10 mouse cellular contexts compared by ENCODE assay signal in genomic region chr14:29179397-29179888, GRCm38 (mm10).
DNase-seq lines count a peak whose midpoint lies in the region; ATAC-seq and TF ChIP-seq lines count a peak whose summit lies in the region.
"Had no signal": no experiment of that assay in that cellular context is flagged by ENCODE, and none has a peak within 500 bp of the region (broad histone marks: within the 10 kb centered on the region; RNA-seq: fewer than 3 reads in every experiment).

No protein-coding gene starts in this region.

- TF ChIP-seq CTCF in forebrain, postnatal 0 days (IDR thresholded peaks at IDR 0.05; ENCODE audit: low read depth), result no peak
- no peak for TF ChIP-seq CTCF in hindbrain, postnatal 0 days (IDR thresholded peaks at IDR 0.05; ENCODE audit: low read depth)
- TF ChIP-seq CTCF in midbrain, postnatal 0 days (IDR thresholded peaks at IDR 0.05), result no peak

- no peak overlapping the region for H3K9ac ChIP-seq in heart, embryonic 15.5 days
- no peak overlapping the region for H3K9ac ChIP-seq in forebrain, postnatal 0 days
- no peak overlapping the region for H3K9ac ChIP-seq in hindbrain, postnatal 0 days (replicated peaks; ENCODE audit: low read length)
- no peak overlapping the region for H3K9ac ChIP-seq in midbrain, postnatal 0 days (replicated peaks; ENCODE audit: low read length, poor library complexity, severe bottlenecking)
- H3K9ac ChIP-seq: liver, embryonic 15.5 days had no signal

- H3K9me3 ChIP-seq in heart, embryonic 15.5 days (replicated peaks), result no peaks in the 10 kb centered on the region
- no peaks in the 10 kb centered on the region for H3K9me3 ChIP-seq in forebrain, postnatal 0 days (ENCODE audit: low read length)
- H3K9me3 ChIP-seq in hindbrain, postnatal 0 days (ENCODE audit: low read length), result no peaks in the 10 kb centered on the region
- no peaks in the 10 kb centered on the region for H3K9me3 ChIP-seq in midbrain, postnatal 0 days (ENCODE audit: low read length)
- H3K9me3 ChIP-seq: liver, embryonic 15.5 days had no signal

- no peaks in the 10 kb centered on the region for H3K27me3 ChIP-seq in heart, embryonic 15.5 days
- H3K27me3 ChIP-seq in forebrain, postnatal 0 days (ENCODE audit: insufficient read depth, low read length), result no peaks in the 10 kb centered on the region
- no peaks in the 10 kb centered on the region for H3K27me3 ChIP-seq in hindbrain, postnatal 0 days (ENCODE audit: insufficient read depth, low read length)
- H3K27me3 ChIP-seq in midbrain, postnatal 0 days (ENCODE audit: insufficient read depth, low read length), result no peaks in the 10 kb centered on the region
- H3K27me3 ChIP-seq: liver, embryonic 15.5 days had no signal

- peaks cover 9% of the 10 kb centered on the region for H3K4me1 ChIP-seq in heart, embryonic 15.5 days (replicated peaks)
- H3K4me1 ChIP-seq in forebrain, postnatal 0 days (ENCODE audit: insufficient read depth), result peaks cover 11% of the 10 kb centered on the region; the same call in 1 of the 2 replicates
- H3K4me1 ChIP-seq in hindbrain, postnatal 0 days (ENCODE audit: insufficient read depth, low read length), result peaks cover 12% of the 10 kb centered on the region
- H3K4me1 ChIP-seq in midbrain, postnatal 0 days (ENCODE audit: insufficient read depth, low read length), result peaks cover 10% of the 10 kb centered on the region
- H3K4me1 ChIP-seq: liver, embryonic 15.5 days had no signal

- DNase-seq in heart, adult 11 months, result no peak
- DNase-seq in forebrain, postnatal 0 days, result no peak
- DNase-seq in hindbrain, postnatal 0 days (ENCODE audit: low spot score), result peak; percentile 12
- DNase-seq in midbrain, postnatal 0 days (ENCODE audit: low spot score), result no peak
- DNase-seq in urinary bladder, adult 18-20 months (ENCODE audit: low spot score in 2 of 2), result no peak
- no peak for DNase-seq in ovary, adult 18-20 months (ENCODE audit: low spot score)
- DNase-seq: cerebellum, postnatal 25 days had no signal

- ATAC-seq in heart, embryonic 15.5 days (replicated peaks; ENCODE audit: insufficient number of reproducible peaks, insufficient read depth, low FRiP score, low read depth), result no peak
- peak; percentile 70 for ATAC-seq in forebrain, postnatal 0 days
- peak; percentile 63 for ATAC-seq in hindbrain, postnatal 0 days
- ATAC-seq in midbrain, postnatal 0 days (ENCODE audit: low FRiP score), result no peak

- H3K4me3 ChIP-seq in heart, embryonic 15.5 days, result no peak overlapping the region
- H3K4me3 ChIP-seq in forebrain, postnatal 0 days (ENCODE audit: low read depth, low read length), result no peak overlapping the region
- no peak overlapping the region for H3K4me3 ChIP-seq in hindbrain, postnatal 0 days (ENCODE audit: low read length)
- no peak overlapping the region for H3K4me3 ChIP-seq in midbrain, postnatal 0 days (ENCODE audit: low read depth, low read length)
- H3K4me3 ChIP-seq: liver, embryonic 15.5 days had no signal

- peak overlapping the region; percentile 33 for H3K4me2 ChIP-seq in heart, embryonic 15.5 days
- no peak overlapping the region for H3K4me2 ChIP-seq in forebrain, postnatal 0 days (ENCODE audit: low read depth)
- peak overlapping the region; percentile 38 for H3K4me2 ChIP-seq in hindbrain, postnatal 0 days (ENCODE audit: low read depth, low read length)
- no peak overlapping the region for H3K4me2 ChIP-seq in midbrain, postnatal 0 days (ENCODE audit: low read depth, low read length, poor library complexity, severe bottlenecking)
- H3K4me2 ChIP-seq: liver, embryonic 15.5 days had no signal

- 33% methylated on average over 11 of the region's 11 CpGs for WGBS in heart, embryonic 15.5 days
- WGBS in forebrain, postnatal 0 days, result 38% methylated on average over 11 of the region's 11 CpGs
- WGBS in hindbrain, postnatal 0 days, result 16% methylated on average over 11 of the region's 11 CpGs
- WGBS in midbrain, postnatal 0 days, result 23% methylated on average over 11 of the region's 11 CpGs

- H3K36me3 ChIP-seq in heart, embryonic 15.5 days, result no peaks in the 10 kb centered on the region
- H3K36me3 ChIP-seq in forebrain, postnatal 0 days (ENCODE audit: insufficient read depth), result no peaks in the 10 kb centered on the region
- H3K36me3 ChIP-seq in hindbrain, postnatal 0 days (ENCODE audit: insufficient read depth, low read length), result no peaks in the 10 kb centered on the region
- H3K36me3 ChIP-seq in midbrain, postnatal 0 days (ENCODE audit: insufficient read depth, low read length), result no peaks in the 10 kb centered on the region
- H3K36me3 ChIP-seq: liver, embryonic 15.5 days had no signal

- no peak overlapping the region for H3K27ac ChIP-seq in heart, embryonic 15.5 days
- H3K27ac ChIP-seq in forebrain, postnatal 0 days (ENCODE audit: low read depth, low read length), result peak overlapping the region; percentile 29; the same call in 1 of the 2 replicates
- peak overlapping the region; percentile 45; the same call in 1 of the 2 replicates for H3K27ac ChIP-seq in hindbrain, postnatal 0 days
- peak overlapping the region; percentile 32; the same call in 1 of the 2 replicates for H3K27ac ChIP-seq in midbrain, postnatal 0 days (ENCODE audit: low read depth, low read length)
- H3K27ac ChIP-seq: liver, embryonic 15.5 days; stomach, postnatal 0 days had no signal

Comparison
In these comparisons a context has a peak if more than half of its experiments do, and no peak if none do; other contexts are left out.
1. ATAC-seq: peak in forebrain, postnatal 0 days (single experiment) and hindbrain, postnatal 0 days (single experiment); none in heart, embryonic 15.5 days (single experiment) and midbrain, postnatal 0 days (single experiment).
2. H3K4me2 ChIP-seq: peak in heart, embryonic 15.5 days (single experiment) and hindbrain, postnatal 0 days (single experiment); none in forebrain, postnatal 0 days (single experiment) and midbrain, postnatal 0 days (single experiment).